Mouse (Mus musculus) kidney, adult 11 months (tissue): ENCODE data around the gene Nudt13.
A peak's percentile ranks its signal among the peaks of the same experiment; 100 is the strongest.

Experiments
- DNase-seq: peaks from one replicate; pipeline ENCODE4 v3.0.0; 2022

Nudt13 gene

GRCm38 (mm10) chr14:20340866-20341265, 46.4 kb downstream of the Nudt13 start:
- no peak for DNase-seq

GRCm38 (mm10) chr14:20345885-20346284, 51.4 kb downstream of the Nudt13 start:
- no peak for DNase-seq

GRCm38 (mm10) chr14:20347441-20347990, 53.0 kb downstream of the Nudt13 start:
- DNase-seq = peak; percentile 6

GRCm38 (mm10) chr14:20347991-20348541, 53.6 kb downstream of the Nudt13 start, which contains the start of the genes Ecd and Fam149b:
TSS of gene Ecd (minus strand) at chr14:20348121.
TSS of gene Fam149b (plus strand) at chr14:20348162.
- DNase-seq = peak; percentile 90

GRCm38 (mm10) chr14:20363230-20363629, 68.7 kb downstream of the Nudt13 start:
- DNase-seq = no peak
